Mouse (Mus musculus) spleen, postnatal 4 days (tissue): ENCODE results near the gene Zfp663.

Source experiments
- DNase-seq, 2 experiments: peaks; one replicate each; pipeline ENCODE4 v3.0.0; 2022; ENCODE audit warnings: low spot score in 2 of 2

Gene Zfp663

GRCm38 (mm10) chr2:165320531-165321150 lies 47.9 kb downstream of the Zfp663 start:
- DNase-seq, result no peak

GRCm38 (mm10) chr2:165319503-165319902 lies 49.0 kb downstream of the Zfp663 start:
- no peak for DNase-seq

- DNase-seq, result no peak
Observed at GRCm38 (mm10) chr2:165318941-165319340, 49.6 kb downstream of the Zfp663 start.

- no peak for DNase-seq
Observed at GRCm38 (mm10) chr2:165317621-165318263, 50.8 kb downstream of the Zfp663 start.

GRCm38 (mm10) chr2:165316837-165317473 lies 51.6 kb downstream of the Zfp663 start:
- no peak for DNase-seq

GRCm38 (mm10) chr2:165316204-165316603 lies 52.3 kb downstream of the Zfp663 start:
- no peak for DNase-seq

GRCm38 (mm10) chr2:165314197-165314596 lies 54.3 kb downstream of the Zfp663 start:
- no peak for DNase-seq

GRCm38 (mm10) chr2:165312381-165312780 lies 56.1 kb downstream of the Zfp663 start:
- no peak for DNase-seq

- no peak for DNase-seq
Observed at GRCm38 (mm10) chr2:165311577-165311976, 57.0 kb downstream of the Zfp663 start.

GRCm38 (mm10) chr2:165310818-165311425 lies 57.6 kb downstream of the Zfp663 start:
- DNase-seq, result no peak

- no peak for DNase-seq
Observed at GRCm38 (mm10) chr2:165307801-165308200, 60.7 kb downstream of the Zfp663 start.

GRCm38 (mm10) chr2:165305438-165305837 lies 63.1 kb downstream of the Zfp663 start:
- DNase-seq, result no peak

GRCm38 (mm10) chr2:165304819-165305218 lies 63.7 kb downstream of the Zfp663 start:
- no peak for DNase-seq

GRCm38 (mm10) chr2:165303354-165304012 lies 65.0 kb downstream of the Zfp663 start:
- no peak for DNase-seq

GRCm38 (mm10) chr2:165301409-165301808 lies 67.1 kb downstream of the Zfp663 start:
- DNase-seq, result no peak
